Mouse (Mus musculus) frontal cortex, adult 2 months (tissue): ENCODE results near the gene Tbx2. TPM values are rescaled to one million over a fixed set of nuclear protein-coding genes. Genes with fewer than 3 reads are reported as not detected.

Source experiments
- DNase-seq, 2 experiments: peaks; one replicate each; pipeline ENCODE4 v3.0.0; 2022; ENCODE audit warnings: low spot score in 1 of 2; ENCODE audit errors: extremely low spot score in 1 of 2
- polyA plus RNA-seq: library from polyadenylated mRNA; depleted of rRNA; stranded (reverse); fragments of >200 nt; gene quantifications from 2 replicates; pipeline ENCODE4 v1.2.3, GENCODE M21; 2012; rRNA removed

Gene Tbx2
- 3.0 and 4.2 TPM in 2 replicates for polyA plus RNA-seq

DNA sequence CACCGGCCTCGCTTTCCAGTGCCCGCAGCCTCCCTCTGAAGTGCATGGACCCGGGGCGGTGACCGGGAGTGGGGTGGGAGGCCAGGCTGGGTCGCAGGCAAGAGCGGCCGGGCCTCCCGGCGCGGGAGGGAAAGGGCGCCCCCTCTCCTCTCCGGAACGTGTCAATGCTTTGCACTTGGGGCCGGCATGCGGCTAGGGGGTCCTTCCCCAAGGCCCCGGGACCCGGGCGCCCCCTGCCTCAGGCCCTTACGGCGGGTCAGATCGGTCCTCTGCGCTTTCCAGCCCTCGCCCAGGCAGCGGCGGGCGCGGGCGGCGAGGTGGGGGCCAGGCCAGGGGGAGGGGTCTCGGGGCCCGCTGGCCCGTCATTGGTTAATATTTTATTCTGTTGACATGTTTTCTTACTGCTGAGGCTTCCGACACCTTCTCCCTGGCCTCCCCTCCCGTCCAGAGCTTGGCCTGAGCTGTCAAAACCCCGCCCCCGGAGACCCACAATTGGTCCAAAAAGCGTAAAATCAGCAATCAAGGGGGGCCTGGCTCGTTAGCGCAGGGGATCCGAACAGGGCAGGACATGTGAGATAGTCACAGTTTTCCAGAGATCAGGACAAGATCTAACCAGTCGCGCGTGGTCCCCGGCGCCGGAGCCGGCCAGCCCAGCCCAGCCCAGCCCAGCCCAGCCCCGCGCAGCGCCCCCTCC, at the start of gene Tbx2:
Gene Tbx2, plus strand, starts transcription at position 321 of the 694 bp plus-strand sequence.
- DNase-seq = no peak

DNA sequence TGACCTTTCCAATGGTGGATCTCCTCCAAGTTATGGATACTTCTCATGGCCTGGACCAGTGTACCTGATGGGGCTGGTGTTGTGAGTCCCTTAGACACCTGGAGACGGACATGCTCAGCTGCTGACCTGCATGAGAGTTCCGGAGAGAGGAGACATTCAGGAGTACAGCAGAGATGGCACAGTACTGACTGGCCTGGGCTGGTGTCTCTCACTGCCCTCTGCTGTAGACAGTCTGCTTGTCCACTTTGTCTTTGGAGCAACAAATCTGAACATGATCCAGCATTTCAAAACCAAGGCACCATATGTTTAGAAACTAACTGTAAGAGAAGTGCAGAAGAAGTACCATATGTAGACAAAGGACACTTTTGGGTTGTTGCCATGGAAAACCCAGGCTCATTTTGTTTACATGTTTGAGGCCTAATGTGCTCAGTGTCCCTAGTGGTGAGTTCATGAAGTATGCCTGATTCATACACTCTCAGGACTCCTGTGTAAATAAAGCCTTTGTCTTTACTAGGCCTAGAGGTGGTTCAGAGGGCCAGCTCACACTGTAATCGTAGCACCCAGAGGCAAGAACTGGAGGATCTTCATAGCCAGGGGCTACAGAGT, 46.1 kb upstream of the Tbx2 start:
- DNase-seq = peak in 1 of 2 experiments; percentile 20

DNA sequence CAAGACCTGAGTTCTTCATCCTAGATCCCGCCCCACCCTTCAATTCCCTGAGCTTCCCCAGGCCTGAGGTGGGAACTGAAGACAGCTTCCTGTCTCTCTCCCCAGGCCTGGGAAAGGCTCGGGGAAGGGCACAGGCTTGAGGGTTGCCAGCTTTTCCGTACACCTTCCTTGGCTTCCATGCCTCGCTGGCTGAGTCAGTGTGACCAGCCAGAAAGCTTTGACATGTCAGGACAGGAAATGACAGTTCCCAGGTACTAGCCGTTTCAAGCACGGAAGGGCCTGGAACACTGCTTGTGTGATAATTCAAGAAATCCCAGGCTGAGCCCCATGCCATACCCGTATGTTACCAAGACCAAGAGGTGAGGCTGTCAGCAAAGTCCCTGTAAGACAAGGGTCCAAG, 42.6 kb upstream of the Tbx2 start:
- no peak for DNase-seq

DNA sequence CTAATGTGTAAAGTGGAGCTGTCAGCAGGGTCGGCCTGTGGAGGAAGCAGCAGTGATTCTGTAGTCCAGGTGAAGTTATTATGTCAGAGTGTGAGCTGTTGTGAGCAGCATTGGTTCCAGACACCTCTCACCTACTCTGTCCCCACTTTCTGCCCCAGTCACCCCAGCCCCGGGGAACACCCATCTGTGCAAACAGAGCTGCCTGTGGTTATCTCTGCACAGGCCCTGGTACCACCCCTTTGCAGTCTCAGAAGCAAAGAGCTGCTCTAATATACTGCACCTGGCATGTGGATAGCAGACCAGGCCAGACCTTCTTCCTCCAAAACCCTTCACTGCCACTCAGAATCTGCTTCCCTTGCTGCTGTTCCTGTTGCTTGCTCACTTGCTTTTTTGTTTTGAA, 42.1 kb upstream of the Tbx2 start:
- no peak for DNase-seq

DNA sequence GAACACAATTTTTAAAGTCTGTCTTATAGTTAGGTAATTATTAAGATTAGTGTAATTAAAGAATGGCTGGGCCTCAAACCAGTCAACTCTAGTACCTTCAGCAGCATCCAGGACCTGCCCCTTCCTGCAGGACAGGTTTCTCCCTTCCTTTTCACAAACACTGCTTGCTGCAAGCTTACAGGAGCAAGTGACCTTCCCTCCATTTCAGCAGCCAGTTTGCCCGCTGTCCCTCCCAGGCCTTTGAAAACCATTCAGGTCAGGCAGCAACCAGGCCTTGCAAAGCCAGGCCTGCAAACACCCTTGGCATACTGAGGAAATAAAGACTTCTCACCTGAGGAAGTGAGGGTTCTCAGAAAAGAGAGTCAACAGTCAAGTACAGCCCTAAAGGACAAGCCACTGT, 41.1 kb upstream of the Tbx2 start:
- DNase-seq = no peak

DNA sequence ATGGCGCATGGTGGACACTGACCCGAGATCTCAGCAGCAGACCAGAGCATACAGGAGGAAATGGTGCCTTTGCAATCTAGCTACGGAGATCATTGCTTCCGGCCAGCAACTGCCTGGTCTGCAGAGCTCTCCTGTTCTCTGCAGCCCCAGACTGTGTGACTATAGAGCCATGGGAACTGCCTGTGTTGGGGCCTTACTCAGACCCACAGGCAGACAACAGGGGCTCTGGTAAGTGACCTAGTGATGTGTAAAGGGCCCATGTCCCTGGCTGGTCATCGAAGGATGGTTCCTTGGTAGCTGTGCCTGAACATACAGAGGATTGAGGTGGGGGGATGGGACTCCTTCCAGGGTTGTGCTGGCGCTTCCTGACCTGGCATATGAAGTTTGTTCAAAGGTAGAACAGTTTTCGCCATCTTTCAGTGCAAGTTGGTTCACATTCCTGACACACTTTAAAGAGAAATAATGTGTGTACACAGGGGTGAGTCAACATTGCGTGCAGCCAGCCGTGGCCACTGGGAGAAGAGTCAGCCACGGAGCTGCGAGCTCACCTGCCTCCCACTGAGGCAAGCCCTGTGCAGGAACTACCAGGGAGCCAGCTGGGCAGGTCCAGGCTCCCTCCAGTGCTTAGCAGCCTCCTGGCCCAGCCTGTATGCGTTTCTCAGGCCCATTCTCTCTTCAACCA, 39.7 kb upstream of the Tbx2 start:
- no peak for DNase-seq

DNA sequence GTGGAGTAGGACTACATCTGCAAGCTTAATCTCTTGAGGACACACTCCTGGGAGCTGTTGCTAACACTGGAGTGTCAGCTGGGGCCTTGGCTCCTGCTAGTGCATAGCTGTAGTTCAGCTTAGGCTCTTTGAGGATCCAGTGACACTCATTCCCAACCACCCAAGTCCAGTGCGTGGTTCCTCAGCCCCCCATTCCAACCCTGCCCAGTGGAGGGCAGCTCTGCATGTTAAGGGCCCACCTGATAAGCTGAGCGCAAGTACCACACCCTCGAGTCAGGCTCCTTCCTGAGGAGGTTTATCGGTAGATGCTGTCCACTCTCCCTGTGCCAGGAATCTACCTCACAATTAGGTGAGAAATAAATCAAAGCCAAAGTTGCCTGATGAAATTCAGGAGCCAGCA, 32.9 kb upstream of the Tbx2 start:
- DNase-seq = no peak

DNA sequence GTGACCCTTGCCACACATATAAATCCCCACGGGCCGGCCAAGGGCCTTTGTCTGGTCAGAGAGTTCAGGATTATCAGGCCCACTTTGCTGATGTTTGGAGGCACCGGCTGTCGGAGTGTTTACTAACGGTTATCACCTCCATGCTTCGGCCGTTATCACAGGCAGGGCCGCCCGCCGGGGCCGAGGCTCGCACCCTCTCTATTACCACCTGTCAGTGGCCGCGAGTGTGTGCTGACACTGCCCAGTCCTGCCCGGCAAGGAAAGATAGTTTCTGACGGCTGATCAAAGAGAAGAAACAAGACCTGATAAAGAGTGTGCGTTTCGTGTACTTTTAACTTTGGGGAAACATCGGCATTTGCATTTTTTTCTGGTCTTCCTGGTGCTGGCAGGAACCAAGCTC, 32.5 kb upstream of the Tbx2 start:
- no peak for DNase-seq

DNA sequence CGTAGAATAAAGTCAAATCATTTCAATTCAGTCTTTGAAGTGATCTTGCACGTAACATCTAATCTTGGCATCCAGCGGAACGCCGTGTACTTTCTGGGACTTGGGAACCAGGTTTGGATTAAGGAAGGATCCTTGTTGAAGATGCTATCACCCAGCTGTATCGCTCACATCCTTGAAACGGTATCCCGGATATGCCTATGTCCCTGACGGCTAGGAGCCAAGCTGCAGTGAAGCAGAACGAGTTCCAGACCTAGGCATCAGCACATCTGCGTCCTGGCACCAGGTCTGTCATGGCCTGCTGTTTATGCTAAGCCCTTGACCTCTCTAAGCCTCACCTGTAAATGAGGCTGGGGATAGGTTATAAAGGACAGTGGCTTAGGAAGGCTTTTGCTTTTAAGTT, 32.0 kb upstream of the Tbx2 start:
- DNase-seq = no peak

DNA sequence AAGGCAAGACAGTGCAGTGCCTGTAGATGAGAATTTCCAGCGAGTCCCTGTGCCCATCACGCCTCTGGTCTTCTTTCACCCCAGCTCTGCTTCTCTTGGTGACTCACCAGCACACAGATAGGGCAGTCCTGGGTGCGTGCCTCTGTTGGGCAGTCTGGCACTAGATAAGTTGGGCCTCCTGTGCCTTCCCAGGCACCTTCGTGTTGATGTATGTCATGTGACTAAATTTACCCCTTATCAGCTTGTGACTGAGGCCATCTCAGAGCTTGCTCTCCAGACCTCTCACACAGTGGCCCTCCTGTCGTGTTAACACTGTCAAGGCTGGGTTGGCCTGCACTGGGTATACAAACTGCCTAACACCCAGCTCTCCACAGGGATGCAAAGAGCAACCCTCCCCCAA, 28.3 kb upstream of the Tbx2 start:
- DNase-seq = no peak

DNA sequence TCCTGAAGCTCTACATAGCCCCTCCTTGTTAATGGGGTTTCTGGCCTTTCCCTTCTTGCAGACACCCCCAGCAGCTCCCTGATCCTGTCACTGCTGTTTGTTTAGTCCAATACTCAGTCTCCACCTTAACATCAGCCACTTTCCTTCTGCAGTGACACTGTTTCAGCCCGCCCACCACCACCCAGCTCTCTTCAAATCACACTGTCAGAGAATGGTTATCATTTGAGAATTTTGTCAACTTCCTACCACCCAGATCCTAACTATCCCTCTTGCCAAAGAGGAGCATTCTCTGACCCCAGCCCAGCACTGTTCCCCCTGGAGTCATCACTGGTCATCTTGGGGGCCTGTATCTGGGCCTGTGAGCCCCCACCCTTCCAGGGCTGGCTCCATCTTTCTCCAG, 26.6 kb upstream of the Tbx2 start:
- DNase-seq = no peak

DNA sequence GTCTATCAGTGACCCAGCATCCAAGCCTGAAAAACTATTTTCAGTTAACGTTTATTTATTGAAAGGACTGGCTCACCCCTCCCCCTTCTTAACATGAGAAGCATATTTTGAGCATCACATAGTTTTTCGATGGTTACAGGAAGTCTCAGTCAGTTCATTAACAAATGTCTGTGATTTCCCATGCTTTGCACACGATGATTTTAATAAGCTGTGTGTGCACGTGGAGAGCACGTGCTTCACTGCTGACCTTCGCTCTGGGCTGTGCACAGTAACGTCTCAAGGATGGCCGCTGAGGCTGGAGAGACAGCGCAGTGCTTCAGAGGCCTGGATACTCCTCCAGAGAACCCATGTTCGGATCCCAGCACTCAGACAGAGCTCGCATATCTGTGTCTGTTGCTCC, 25.0 kb upstream of the Tbx2 start:
- DNase-seq = no peak

DNA sequence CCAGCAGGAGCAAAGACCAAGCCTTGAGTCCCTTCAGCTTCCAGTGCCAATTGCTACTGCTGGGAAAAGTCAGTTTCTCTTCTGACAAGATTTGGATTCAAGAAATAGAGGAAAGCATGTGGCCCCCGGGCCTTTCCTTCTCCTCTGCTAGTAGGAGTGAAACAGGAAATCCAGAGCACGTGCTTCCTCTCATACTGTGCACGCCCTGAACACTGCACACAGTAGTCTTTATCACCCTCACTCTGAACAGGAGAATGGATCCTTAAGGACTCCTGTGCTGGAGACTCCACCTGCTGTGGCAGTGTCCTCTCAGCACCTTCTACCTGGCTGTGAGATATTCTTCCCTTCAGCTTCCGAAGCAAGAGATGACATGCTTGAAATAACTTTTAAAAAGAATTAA, 21.1 kb upstream of the Tbx2 start:
- DNase-seq = no peak

DNA sequence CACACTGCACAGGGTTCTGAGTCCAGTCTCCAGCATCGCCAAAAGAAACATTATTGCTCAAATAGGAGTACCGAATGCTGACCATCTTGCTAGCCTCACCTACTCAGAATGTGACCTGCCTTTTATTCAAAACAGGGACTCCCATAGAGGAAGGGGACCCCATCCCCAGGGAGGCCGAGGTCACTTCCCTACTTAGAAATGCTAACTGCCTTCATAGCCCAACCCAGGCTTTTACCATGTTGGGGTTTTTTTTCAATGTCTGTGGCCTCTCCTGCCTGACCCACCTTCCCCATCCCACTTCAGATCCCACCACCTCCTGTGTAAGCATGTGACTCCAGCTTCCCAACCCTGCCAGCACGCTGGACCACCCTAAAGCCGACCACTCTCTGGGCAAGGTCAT, 20.7 kb upstream of the Tbx2 start:
- no peak for DNase-seq

DNA sequence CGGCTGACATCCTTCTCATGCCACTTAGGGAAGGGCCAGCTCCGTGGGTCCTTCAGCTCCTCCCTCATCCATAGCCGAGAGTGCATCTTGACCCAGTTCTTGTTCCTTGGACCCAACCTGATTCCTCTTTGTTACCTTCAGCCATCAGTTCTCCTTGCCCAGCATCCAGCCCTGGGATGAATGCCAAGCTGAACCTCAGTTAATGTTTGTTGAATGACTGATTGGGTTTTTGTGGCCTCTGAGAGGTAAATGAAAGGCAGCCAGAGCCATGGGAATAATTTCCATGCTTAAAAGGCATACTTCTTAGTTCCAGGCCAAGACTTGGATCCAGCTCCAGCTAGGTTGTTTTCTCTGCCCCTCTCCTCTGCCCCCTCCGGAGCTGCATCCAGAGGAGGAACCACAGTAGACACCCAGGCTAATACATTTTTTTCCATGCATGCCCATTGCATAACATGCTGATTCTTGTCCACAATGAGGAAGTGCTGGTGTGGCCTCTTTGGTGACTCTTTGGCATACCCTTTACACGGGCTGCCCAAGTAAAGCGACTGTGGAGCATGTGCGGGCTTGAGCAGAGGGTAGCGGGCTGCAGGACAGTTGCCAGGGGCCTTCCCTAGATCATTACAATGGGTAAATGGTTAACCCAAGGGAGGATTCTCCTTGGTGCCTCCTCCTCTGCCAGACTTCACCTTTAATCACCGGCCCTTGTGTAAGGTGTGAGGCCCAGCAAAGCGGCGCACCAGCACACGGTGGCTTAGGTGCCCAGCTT, 20.0 kb upstream of the Tbx2 start:
- DNase-seq = no peak

DNA sequence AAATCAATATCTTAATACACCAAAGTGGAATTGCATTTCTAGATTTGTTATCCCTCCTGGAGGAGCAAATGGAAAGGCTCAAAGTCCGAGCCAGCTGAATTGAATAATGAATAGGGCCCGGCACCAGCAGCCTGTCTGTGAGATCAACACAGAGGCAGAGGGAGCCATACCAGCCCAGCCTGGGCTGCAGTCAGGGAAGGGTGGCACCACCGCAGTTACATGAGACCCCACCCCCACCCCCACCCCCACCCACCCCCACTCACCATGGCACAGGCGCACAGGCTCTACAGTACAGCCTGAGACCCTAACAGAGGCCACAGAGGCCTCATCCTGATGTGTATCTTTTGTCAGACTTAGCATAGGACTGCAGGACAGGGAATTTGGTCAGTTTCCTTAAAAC, 17.7 kb upstream of the Tbx2 start:
- no peak for DNase-seq

DNA sequence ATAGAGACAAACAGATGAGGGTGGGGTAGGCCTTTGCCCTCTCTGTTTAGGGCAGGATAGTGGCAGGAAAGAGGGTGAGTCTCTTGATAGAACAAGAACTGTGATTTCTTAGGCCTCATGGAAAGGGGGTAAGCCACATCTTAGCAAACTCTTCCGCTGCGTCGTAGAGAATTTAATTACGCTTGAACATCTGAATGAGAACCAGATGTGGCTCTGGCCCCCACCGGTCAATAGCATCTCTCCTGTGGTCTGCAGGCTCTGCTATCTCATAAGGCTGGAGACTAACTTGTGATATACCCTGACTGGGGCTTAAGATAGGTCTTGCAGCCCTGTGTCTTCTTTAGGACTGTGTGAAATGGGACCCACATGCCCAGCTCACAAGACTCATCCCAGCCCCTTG, 15.9 kb upstream of the Tbx2 start:
- no peak for DNase-seq

DNA sequence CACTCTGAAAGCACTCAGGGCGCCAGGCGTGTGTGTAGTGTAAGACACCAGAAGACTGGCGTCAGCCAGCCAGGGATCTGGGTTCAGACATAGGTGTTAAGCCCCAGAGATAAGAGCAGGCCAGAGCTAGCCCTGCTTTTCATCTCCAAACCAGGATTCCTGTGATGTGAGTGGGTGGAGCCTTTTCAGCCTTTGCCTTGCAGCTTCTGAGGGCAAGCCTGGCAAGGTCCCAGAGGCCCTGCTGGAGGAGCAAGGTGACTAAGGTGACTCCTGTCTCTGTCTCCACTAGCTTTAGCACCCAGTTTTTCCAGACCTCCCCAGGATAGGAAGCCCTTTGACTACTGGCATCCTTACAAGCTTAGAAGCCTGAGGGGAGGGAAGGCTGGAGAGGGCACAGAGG, 13.9 kb upstream of the Tbx2 start:
- no peak for DNase-seq

DNA sequence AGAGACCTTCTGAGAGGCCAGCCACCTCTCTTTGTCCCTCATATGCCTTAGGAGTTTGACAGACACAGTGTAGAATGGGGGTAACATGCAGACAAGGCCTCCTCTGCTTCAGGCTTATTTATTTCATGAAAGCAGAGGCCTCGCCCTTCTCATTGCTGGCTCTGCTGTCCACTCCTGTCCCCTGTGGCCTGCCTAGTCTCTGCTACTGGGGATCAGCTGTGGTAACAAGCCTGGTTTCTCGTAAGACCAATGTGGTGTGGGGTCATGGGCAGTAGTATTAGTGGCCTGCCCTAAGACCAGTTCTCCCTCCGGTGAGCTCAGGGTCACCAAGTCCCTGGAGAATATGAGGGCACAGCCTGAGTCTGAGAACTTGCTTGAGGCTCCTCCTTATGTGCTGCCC, 11.4 kb upstream of the Tbx2 start:
- no peak for DNase-seq

DNA sequence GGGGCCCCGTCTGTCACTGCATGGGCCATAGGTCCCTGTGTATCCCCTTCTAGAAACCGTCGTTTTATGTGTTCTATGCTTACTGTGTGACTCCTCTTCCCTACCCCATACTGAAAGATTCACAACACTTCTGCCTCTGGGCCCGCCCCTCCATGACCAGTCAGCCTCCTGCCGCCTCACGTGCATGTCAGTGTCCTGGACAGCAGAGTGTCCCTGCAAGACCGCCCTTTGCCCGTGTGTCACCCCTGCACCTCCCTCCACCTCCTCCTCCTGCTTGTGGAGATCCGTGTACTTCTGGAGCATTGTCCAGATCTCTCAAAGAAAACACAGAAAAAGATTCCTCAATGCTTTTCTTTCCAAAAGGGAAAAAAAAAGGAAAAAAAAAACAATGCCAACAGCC, 10.7 kb upstream of the Tbx2 start:
- DNase-seq = no peak

DNA sequence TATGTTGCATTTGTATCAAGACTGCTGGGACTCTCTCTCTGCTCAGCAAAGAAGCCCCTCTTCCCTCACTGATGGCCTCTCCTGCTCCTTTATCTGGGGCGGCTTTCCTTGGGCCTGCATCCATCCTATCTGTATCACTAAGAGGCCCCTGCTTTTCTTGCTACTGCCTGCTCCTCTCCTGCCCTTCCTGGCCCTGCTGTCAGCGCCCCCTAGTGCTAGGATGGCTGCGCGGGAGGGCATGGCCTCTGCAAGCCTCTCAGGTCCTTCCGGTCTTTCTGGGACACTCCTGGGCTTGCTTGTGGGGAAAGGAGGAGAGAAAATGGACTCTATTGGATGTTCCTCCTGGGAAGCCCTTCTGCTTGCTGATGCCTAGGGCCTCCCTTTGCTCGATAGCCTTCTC, 9.2 kb upstream of the Tbx2 start:
- peak in 1 of 2 experiments; percentile 75 for DNase-seq
